Mouse (Mus musculus) intestine, embryonic 14.5 days (tissue): Measurements from ENCODE around the gene Yju2. TPM values are rescaled to one million over a fixed set of nuclear protein-coding genes. Genes with fewer than 3 reads are reported as not detected.

Source experiments
- ATAC-seq: fragments of 200-750 bp; cut with Nextera tagmentation; replicated peaks from 2 replicates; pipeline ENCODE4 v1.8.0; 2017; ENCODE audit warnings: low read depth, moderate number of reproducible peaks, moderate TSS enrichment, moderate library complexity; ENCODE audit not compliant: low FRiP score, low TSS enrichment
- DNase-seq: peaks from one replicate; pipeline ENCODE4 v3.0.0-alpha.2; 2018; ENCODE audit warnings: low spot score
- H3K27ac ChIP-seq: fragments of 300-500 bp; sonication (generic); 2 replicates; pipeline ENCODE4 v1.5.1; 2014; ENCODE audit warnings: low read depth, mild to moderate bottlenecking, control low read depth
- H3K27me3 ChIP-seq: fragments of 300-500 bp; sonication (generic); replicated peaks from 2 replicates; pipeline ENCODE4 v1.6.1; 2014; ENCODE audit warnings: low read length, control low read depth; ENCODE audit not compliant: control insufficient read depth, insufficient read depth
- H3K36me3 ChIP-seq: fragments of 300-500 bp; sonication (generic); 2 replicates; pipeline ENCODE4 v1.6.1; 2014; ENCODE audit warnings: low read length, control low read depth; ENCODE audit not compliant: control insufficient read depth, insufficient read depth
- H3K4me1 ChIP-seq: fragments of 300-500 bp; sonication (generic); replicated peaks from 2 replicates; pipeline ENCODE4 v1.6.1; 2014; ENCODE audit warnings: low read length, control low read depth, mixed read lengths; ENCODE audit not compliant: control insufficient read depth, insufficient read depth
- H3K4me2 ChIP-seq: fragments of 300-500 bp; sonication (generic); 2 replicates; pipeline ENCODE4 v1.6.1; 2014; ENCODE audit warnings: low read length
- H3K4me3 ChIP-seq: fragments of 300-500 bp; sonication (generic); 2 replicates; pipeline ENCODE4 v1.5.1; 2014; ENCODE audit warnings: low read depth, low read length, control low read depth, mixed read lengths
- H3K9ac ChIP-seq: fragments of 300-500 bp; sonication (generic); 2 replicates; pipeline ENCODE4 v1.6.1; 2014; ENCODE audit warnings: mild to moderate bottlenecking, low read length
- H3K9me3 ChIP-seq: fragments of 300-500 bp; sonication (generic); 2 replicates; pipeline ENCODE4 v1.6.1; 2016; ENCODE audit warnings: low read length, control low read depth; ENCODE audit not compliant: control insufficient read depth
- WGBS: fragments of 180-500 bp; shearing (Covaris S2); extraction: QIAGEN DNeasy Blood & Tissue Kit; methylation state at CpG from one replicate; pipeline ENCODE4 v1.1.7; 2014; 5-methylcytosine and 5-hydroxymethylcytosine counted together
- polyA plus RNA-seq: library from polyadenylated mRNA; unstranded; fragments of >200 nt; fragmentation: Nextera tagmentation; extraction: Ambion mirVana; gene quantifications from 2 replicates; pipeline ENCODE4 v1.2.1, GENCODE M21; 2014

Yju2 gene
- polyA plus RNA-seq, 1 experiment from 2014 or later = 18.6 TPM

GRCm38 (mm10) chr17:56007444-56008355 is 48.8 kb downstream of the Yju2 start:
- Histone ChIP-seq H3K4me1 (peaks cover 20% of the 10 kb centered on the region), H3K27ac (peak overlapping the region; percentile 87), H3K9ac (peak overlapping the region; percentile 40), H3K27me3 (no peaks in the 10 kb centered on the region), H3K36me3 (peaks cover 20% of the 10 kb centered on the region), H3K4me2 (peak overlapping the region; percentile 100), H3K4me3 (peak overlapping the region; percentile 94), H3K9me3 (no peaks in the 10 kb centered on the region)
- WGBS = 20% methylated on average over 13 of the region's 14 CpGs
- DNase-seq (peak; percentile 69), ATAC-seq (peak; percentile 33)

DNA sequence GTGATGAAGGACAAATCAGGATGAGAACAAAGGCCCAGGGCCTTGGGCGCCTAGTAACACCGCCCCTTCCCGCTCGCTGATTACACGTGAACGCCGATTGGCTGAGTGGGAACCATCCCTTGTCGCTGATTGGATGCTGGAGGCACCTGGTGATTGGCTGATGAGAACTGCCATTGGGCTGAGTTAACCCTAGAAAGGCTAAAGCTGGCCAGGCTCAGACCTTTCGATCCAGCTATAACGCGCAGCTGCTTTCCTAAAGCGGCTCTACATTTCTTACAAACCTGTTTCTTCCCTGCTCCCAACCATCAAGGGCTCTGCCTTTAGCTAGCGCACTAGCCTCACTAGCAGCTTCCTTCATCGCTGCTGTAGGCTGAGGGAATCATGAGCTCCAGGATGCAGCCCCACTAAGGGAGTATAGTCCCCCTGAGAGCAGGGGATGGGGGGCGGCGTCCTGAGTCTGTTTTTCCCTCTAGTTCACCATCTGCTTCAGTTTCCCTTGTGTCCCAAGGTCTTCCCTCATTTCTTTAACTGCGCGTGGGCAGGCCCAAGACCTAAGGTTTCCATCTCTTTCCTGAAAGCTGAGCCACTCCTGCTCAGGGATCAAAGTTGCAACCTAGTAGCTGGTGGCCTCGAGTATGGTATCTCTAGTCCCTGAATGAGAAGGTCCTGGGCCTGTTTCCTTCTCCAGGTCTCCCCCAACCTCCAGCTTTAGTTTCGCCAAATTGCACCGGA is 49.6 kb downstream of the Yju2 start:
- H3K27me3 ChIP-seq = no peaks in the 10 kb centered on the region
- WGBS = 1% methylated on average over 21 of the region's 21 CpGs
- H3K27ac ChIP-seq = peak overlapping the region; percentile 87
- H3K4me2 ChIP-seq = peak overlapping the region; percentile 100
- peak overlapping the region; percentile 70 for H3K9ac ChIP-seq
- peaks cover 20% of the 10 kb centered on the region for H3K4me1 ChIP-seq
- DNase-seq = peak; percentile 94
- no peaks in the 10 kb centered on the region for H3K9me3 ChIP-seq
- ATAC-seq = peak; percentile 92
- peak overlapping the region; percentile 94 for H3K4me3 ChIP-seq
- peaks cover 26% of the 10 kb centered on the region for H3K36me3 ChIP-seq

GRCm38 (mm10) chr17:56009088-56009961 is 50.4 kb downstream of the Yju2 start:
- H3K4me2 ChIP-seq = peak overlapping the region; percentile 100
- DNase-seq (peak; percentile 91), ATAC-seq (peak; percentile 88)
- WGBS = under 1% methylated on average over 62 of the region's 62 CpGs
- H3K27me3 ChIP-seq = no peaks in the 10 kb centered on the region
- H3K4me1 ChIP-seq = peaks cover 20% of the 10 kb centered on the region
- peak overlapping the region; percentile 94 for H3K4me3 ChIP-seq
- no peaks in the 10 kb centered on the region for H3K9me3 ChIP-seq
- H3K36me3 ChIP-seq = peaks cover 30% of the 10 kb centered on the region
- peak overlapping the region; percentile 87 for H3K27ac ChIP-seq
- H3K9ac ChIP-seq = peak overlapping the region; percentile 70

DNA sequence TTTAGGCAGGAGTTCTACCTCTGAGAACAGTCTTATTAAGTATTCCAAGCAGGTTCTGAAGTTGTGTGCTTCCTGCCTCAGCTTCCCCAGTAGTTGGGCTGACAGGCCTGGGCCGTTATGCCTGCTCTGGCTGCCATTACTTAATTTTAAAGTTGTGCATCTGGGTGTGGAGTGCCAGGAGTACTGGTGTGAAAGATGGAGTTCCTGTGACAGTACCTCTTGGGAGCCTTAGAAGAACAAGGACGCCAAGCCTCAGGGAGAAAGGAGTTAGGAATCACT is 51.0 kb downstream of the Yju2 start:
- no peak overlapping the region for H3K27ac ChIP-seq
- H3K36me3 ChIP-seq = peaks cover 33% of the 10 kb centered on the region
- H3K4me1 ChIP-seq = peaks cover 20% of the 10 kb centered on the region
- H3K4me3 ChIP-seq = peak overlapping the region; percentile 94
- no peaks in the 10 kb centered on the region for H3K9me3 ChIP-seq
- peak overlapping the region; percentile 100 for H3K4me2 ChIP-seq
- H3K27me3 ChIP-seq = no peaks in the 10 kb centered on the region
- 35% methylated on average over 2 of the region's 2 CpGs for whole genome bisulfite sequencing
- ATAC-seq (no peak), DNase-seq (no peak)
- peak overlapping the region; percentile 70 for H3K9ac ChIP-seq

GRCm38 (mm10) chr17:56010255-56010654 is 51.4 kb downstream of the Yju2 start:
- peaks cover 37% of the 10 kb centered on the region for H3K36me3 ChIP-seq
- H3K4me2 ChIP-seq = peak overlapping the region; percentile 100
- H3K27ac ChIP-seq = no peak overlapping the region
- 66% methylated on average over 14 of the region's 14 CpGs for WGBS
- no peaks in the 10 kb centered on the region for H3K9me3 ChIP-seq
- H3K4me3 ChIP-seq = peak overlapping the region; percentile 94
- H3K4me1 ChIP-seq = peaks cover 20% of the 10 kb centered on the region
- H3K27me3 ChIP-seq = no peaks in the 10 kb centered on the region
- ATAC-seq (no peak), DNase-seq (no peak)
- peak overlapping the region; percentile 22; the same call in 1 of the 2 replicates for H3K9ac ChIP-seq

GRCm38 (mm10) chr17:56010681-56011080 is 51.8 kb downstream of the Yju2 start:
- peaks cover 20% of the 10 kb centered on the region for H3K4me1 ChIP-seq
- H3K36me3 ChIP-seq = peaks cover 41% of the 10 kb centered on the region
- no peaks in the 10 kb centered on the region for H3K27me3 ChIP-seq
- H3K4me3 ChIP-seq = peak overlapping the region; percentile 94; the same call in 1 of the 2 replicates
- ATAC-seq (no peak), DNase-seq (peak; percentile 92)
- peak overlapping the region; percentile 100 for H3K4me2 ChIP-seq
- no peak overlapping the region for H3K9ac ChIP-seq
- 17% methylated on average over 9 of the region's 9 CpGs for WGBS
- no peak overlapping the region for H3K27ac ChIP-seq
- H3K9me3 ChIP-seq = no peaks in the 10 kb centered on the region

GRCm38 (mm10) chr17:56011441-56011840 is 52.5 kb downstream of the Yju2 start:
- peaks cover 20% of the 10 kb centered on the region for H3K4me1 ChIP-seq
- DNase-seq (no peak), ATAC-seq (no peak)
- H3K9ac ChIP-seq = no peak overlapping the region
- H3K4me2 ChIP-seq = no peak overlapping the region
- H3K27ac ChIP-seq = no peak overlapping the region
- H3K9me3 ChIP-seq = no peaks in the 10 kb centered on the region
- H3K4me3 ChIP-seq = no peak overlapping the region
- no peaks in the 10 kb centered on the region for H3K27me3 ChIP-seq
- peaks cover 49% of the 10 kb centered on the region for H3K36me3 ChIP-seq
- 86% methylated on average over 7 of the region's 7 CpGs for WGBS

DNA sequence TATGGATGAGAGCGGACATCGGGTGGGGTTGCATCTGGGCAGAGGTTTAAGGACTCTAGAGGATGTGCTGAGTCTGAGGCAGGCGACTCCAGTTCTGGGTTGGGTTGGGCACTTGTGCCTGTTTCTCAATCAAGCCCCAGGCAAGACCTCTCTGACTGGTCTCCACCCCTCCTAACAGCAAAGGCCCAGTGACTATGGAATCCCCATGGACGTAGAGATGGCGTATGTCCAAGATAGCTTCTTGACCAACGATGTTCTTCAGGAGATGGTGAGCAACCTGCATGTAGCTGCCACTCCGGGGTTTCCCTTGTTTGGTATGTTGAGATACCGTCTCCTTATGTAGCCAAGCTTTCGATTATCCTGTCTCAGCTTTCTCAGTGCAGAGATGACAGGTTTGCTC is 56.4 kb downstream of the Yju2 start:
- DNase-seq (no peak), ATAC-seq (no peak)
- 94% methylated on average over 9 of the region's 9 CpGs for WGBS
- H3K27ac ChIP-seq = no peak overlapping the region
- H3K9me3 ChIP-seq = no peaks in the 10 kb centered on the region
- no peaks in the 10 kb centered on the region for H3K27me3 ChIP-seq
- H3K4me1 ChIP-seq = peaks cover 3% of the 10 kb centered on the region
- no peak overlapping the region for H3K4me3 ChIP-seq
- H3K4me2 ChIP-seq = no peak overlapping the region
- peaks cover 86% of the 10 kb centered on the region for H3K36me3 ChIP-seq
- no peak overlapping the region for H3K9ac ChIP-seq
